ENCODE assay signal across 8 mouse cellular contexts in genomic region chr9:107624951-107625350, GRCm38 (mm10). TPM values are rescaled to one million over a fixed set of nuclear protein-coding genes. Genes with fewer than 3 reads are reported as not detected.
DNase-seq lines count a peak whose midpoint lies in the region; ATAC-seq and TF ChIP-seq lines count a peak whose summit lies in the region.

No protein-coding gene starts in this region.

- intact Hi-C loops in left cerebral cortex, postnatal 10 days (cut with DNase I) = no loop called here

- peak overlapping the region; percentile 69; the same call in 1 of the 2 replicates for H3K27ac ChIP-seq in kidney, embryonic 16.5 days (ENCODE audit: low read length)
- H3K27ac ChIP-seq in embryonic facial prominence, embryonic 10.5 days (replicated peaks) = peak overlapping the region; percentile 96; the same call in 1 of the 2 replicates
- H3K27ac ChIP-seq in hindbrain, embryonic 16.5 days (ENCODE audit: low read depth, low read length) = 0 out of 2 replicates have a peak overlapping the region, but pooled peaks have one; percentile 25
- H3K27ac ChIP-seq in midbrain, postnatal 0 days (ENCODE audit: low read depth, low read length) = peak overlapping the region; percentile 95; the same call in 1 of the 2 replicates

- no peak overlapping the region for H3K4me3 ChIP-seq in kidney, embryonic 16.5 days (ENCODE audit: low read length)
- H3K4me3 ChIP-seq in embryonic facial prominence, embryonic 10.5 days = peak overlapping the region; percentile 15; the same call in 1 of the 2 replicates
- H3K4me3 ChIP-seq in hindbrain, embryonic 16.5 days (ENCODE audit: low read length) = no peak overlapping the region
- H3K4me3 ChIP-seq in midbrain, postnatal 0 days (ENCODE audit: low read depth, low read length) = no peak overlapping the region

- no peak for DNase-seq in kidney, postnatal 10 days
- no peak for DNase-seq in embryonic facial prominence, embryonic 10.5 days (ENCODE audit: low spot score)
- no peak for DNase-seq in midbrain, postnatal 0 days (ENCODE audit: low spot score)
- no peak for DNase-seq in right cerebral cortex, postnatal 14 days
- no peak for DNase-seq in kidney, postnatal 36 days
- no peak for DNase-seq in left cerebral cortex, postnatal 10 days (ENCODE audit: extremely low spot score in 1 of 2, low spot score in 2 of 2)

- 80% methylated on average over 3 of the region's 3 CpGs for WGBS in kidney, embryonic 16.5 days
- WGBS in embryonic facial prominence, embryonic 10.5 days = 90% methylated on average over 3 of the region's 3 CpGs
- WGBS in hindbrain, embryonic 16.5 days = 70% methylated on average over 3 of the region's 3 CpGs
- WGBS in midbrain, postnatal 0 days = 74% methylated on average over 3 of the region's 3 CpGs

- H3K27me3 ChIP-seq in kidney, embryonic 16.5 days (ENCODE audit: insufficient read depth, low read length) = no peaks in the 10 kb centered on the region
- no peaks in the 10 kb centered on the region for H3K27me3 ChIP-seq in embryonic facial prominence, embryonic 10.5 days (replicated peaks; ENCODE audit: low read depth, poor library complexity, severe bottlenecking)
- H3K27me3 ChIP-seq in hindbrain, embryonic 16.5 days (replicated peaks; ENCODE audit: control insufficient read depth, insufficient read depth, low read length) = no peaks in the 10 kb centered on the region
- H3K27me3 ChIP-seq in midbrain, postnatal 0 days (ENCODE audit: insufficient read depth, low read length) = no peaks in the 10 kb centered on the region

- H3K4me2 ChIP-seq in kidney, embryonic 16.5 days (replicated peaks; ENCODE audit: low read depth, low read length) = no peak overlapping the region
- H3K4me2 ChIP-seq in hindbrain, embryonic 16.5 days (ENCODE audit: low read length) = no peak overlapping the region
- H3K4me2 ChIP-seq in midbrain, postnatal 0 days (ENCODE audit: low read depth, low read length, poor library complexity, severe bottlenecking) = no peak overlapping the region

- H3K36me3 ChIP-seq in kidney, embryonic 16.5 days (ENCODE audit: insufficient read depth, low read length) = peaks cover 17% of the 10 kb centered on the region
- H3K36me3 ChIP-seq in embryonic facial prominence, embryonic 10.5 days (replicated peaks) = peaks cover 81% of the 10 kb centered on the region
- H3K36me3 ChIP-seq in hindbrain, embryonic 16.5 days (ENCODE audit: control insufficient read depth, insufficient read depth, low read length) = peaks cover 4% of the 10 kb centered on the region; the same call in 1 of the 2 replicates
- peaks cover 17% of the 10 kb centered on the region for H3K36me3 ChIP-seq in midbrain, postnatal 0 days (ENCODE audit: insufficient read depth, low read length)

- H3K9ac ChIP-seq in kidney, embryonic 16.5 days (replicated peaks; ENCODE audit: low read length) = no peak overlapping the region
- H3K9ac ChIP-seq in hindbrain, embryonic 16.5 days (ENCODE audit: low read depth, low read length) = no peak overlapping the region
- no peak overlapping the region for H3K9ac ChIP-seq in midbrain, postnatal 0 days (replicated peaks; ENCODE audit: low read length, poor library complexity, severe bottlenecking)

- no peak for ATAC-seq in kidney, embryonic 16.5 days (ENCODE audit: low FRiP score, low TSS enrichment)
- ATAC-seq in hindbrain, embryonic 16.5 days = no peak
- ATAC-seq in midbrain, postnatal 0 days (ENCODE audit: low FRiP score) = no peak

- no peaks in the 10 kb centered on the region for H3K9me3 ChIP-seq in kidney, embryonic 16.5 days (ENCODE audit: low read length)
- H3K9me3 ChIP-seq in embryonic facial prominence, embryonic 10.5 days = no peaks in the 10 kb centered on the region
- H3K9me3 ChIP-seq in hindbrain, embryonic 16.5 days (ENCODE audit: control insufficient read depth, low read length) = no peaks in the 10 kb centered on the region
- no peaks in the 10 kb centered on the region for H3K9me3 ChIP-seq in midbrain, postnatal 0 days (ENCODE audit: low read length)

- no peak for TF ChIP-seq CTCF in midbrain, postnatal 0 days (IDR thresholded peaks at IDR 0.05)

- peaks cover 57% of the 10 kb centered on the region for H3K4me1 ChIP-seq in kidney, embryonic 16.5 days (ENCODE audit: insufficient read depth, low read length)
- H3K4me1 ChIP-seq in embryonic facial prominence, embryonic 10.5 days = peaks cover 55% of the 10 kb centered on the region
- H3K4me1 ChIP-seq in hindbrain, embryonic 16.5 days (ENCODE audit: control insufficient read depth, insufficient read depth, low read depth, low read length) = peaks cover 46% of the 10 kb centered on the region
- peaks cover 31% of the 10 kb centered on the region for H3K4me1 ChIP-seq in midbrain, postnatal 0 days (ENCODE audit: insufficient read depth, low read length)

RNA-seq across cellular contexts. Expression of gene Gnai2, which starts 10.2 kb away (rescaled TPM):
- 447 and 455 TPM in 2 replicates for polyA plus RNA-seq in kidney, embryonic 16.5 days (2015; fragmentation: Nextera tagmentation; extraction: Ambion mirVana)
- 334 and 363 TPM in 2 replicates for polyA plus RNA-seq in embryonic facial prominence, embryonic 10.5 days (2016; fragmentation: Nextera tagmentation; extraction: Ambion mirVana)
- polyA plus RNA-seq in hindbrain, embryonic 16.5 days (2015; fragmentation: Nextera tagmentation; extraction: Ambion mirVana) = 302 and 317 TPM in 2 replicates
- total RNA-seq in midbrain, postnatal 0 days (2014; rRNA removed) = 224 and 241 TPM in 2 replicates
- polyA plus RNA-seq in midbrain, postnatal 0 days (2015; fragmentation: Nextera tagmentation; extraction: Ambion mirVana) = 260 and 264 TPM in 2 replicates
- 100 to 1,000 TPM; 229 to 244 TPM for total RNA-seq in left cerebral cortex, postnatal 10 days (2021)

RNA-seq across cellular contexts. Expression of gene Sema3b, which starts 15.9 kb away (rescaled TPM):
- 31.3 TPM in 2 replicates for polyA plus RNA-seq in kidney, embryonic 16.5 days (2015; fragmentation: Nextera tagmentation; extraction: Ambion mirVana)
- polyA plus RNA-seq in embryonic facial prominence, embryonic 10.5 days (2016; fragmentation: Nextera tagmentation; extraction: Ambion mirVana) = 2.7 TPM in 2 replicates
- polyA plus RNA-seq in hindbrain, embryonic 16.5 days (2015; fragmentation: Nextera tagmentation; extraction: Ambion mirVana) = 5.6 and 7.0 TPM in 2 replicates
- 5.7 and 16.7 TPM in 2 replicates for total RNA-seq in midbrain, postnatal 0 days (2014; rRNA removed)
- polyA plus RNA-seq in midbrain, postnatal 0 days (2015; fragmentation: Nextera tagmentation; extraction: Ambion mirVana) = 4.0 and 5.1 TPM in 2 replicates
- total RNA-seq in left cerebral cortex, postnatal 10 days (2021) = 1 to 10 TPM; 2.7 to 2.9 TPM

RNA-seq across cellular contexts. Expression of gene Ifrd2, which starts 37.5 kb away (rescaled TPM):
- polyA plus RNA-seq in kidney, embryonic 16.5 days (2015; fragmentation: Nextera tagmentation; extraction: Ambion mirVana) = 60.7 and 64.3 TPM in 2 replicates
- polyA plus RNA-seq in embryonic facial prominence, embryonic 10.5 days (2016; fragmentation: Nextera tagmentation; extraction: Ambion mirVana) = 59.7 and 72.1 TPM in 2 replicates
- polyA plus RNA-seq in hindbrain, embryonic 16.5 days (2015; fragmentation: Nextera tagmentation; extraction: Ambion mirVana) = 13.5 and 16.9 TPM in 2 replicates
- total RNA-seq in midbrain, postnatal 0 days (2014; rRNA removed) = 8.4 and 8.9 TPM in 2 replicates
- polyA plus RNA-seq in midbrain, postnatal 0 days (2015; fragmentation: Nextera tagmentation; extraction: Ambion mirVana) = 6.5 and 7.5 TPM in 2 replicates
- 10 to 100 TPM; 10.1 to 12.5 TPM for total RNA-seq in left cerebral cortex, postnatal 10 days (2021)

RNA-seq across cellular contexts. Expression of gene Hyal3, which starts 44.3 kb away (rescaled TPM):
- polyA plus RNA-seq in kidney, embryonic 16.5 days (2015; fragmentation: Nextera tagmentation; extraction: Ambion mirVana) = 1.3 and 1.6 TPM in 2 replicates
- 0.48 and 0.96 TPM in 2 replicates for polyA plus RNA-seq in embryonic facial prominence, embryonic 10.5 days (2016; fragmentation: Nextera tagmentation; extraction: Ambion mirVana)
- polyA plus RNA-seq in hindbrain, embryonic 16.5 days (2015; fragmentation: Nextera tagmentation; extraction: Ambion mirVana) = 2.7 and 2.9 TPM in 2 replicates
- 1.1 and 4.3 TPM in 2 replicates for total RNA-seq in midbrain, postnatal 0 days (2014; rRNA removed)
- 1.8 and 2.2 TPM in 2 replicates for polyA plus RNA-seq in midbrain, postnatal 0 days (2015; fragmentation: Nextera tagmentation; extraction: Ambion mirVana)
- total RNA-seq in left cerebral cortex, postnatal 10 days (2021) = 1 to 10 TPM in 1 of 2 experiments, under 1 TPM in 1; 0.99 to 1.4 TPM

RNA-seq across cellular contexts. Expression of gene Slc38a3, which starts 44.4 kb away (rescaled TPM):
- polyA plus RNA-seq in kidney, embryonic 16.5 days (2015; fragmentation: Nextera tagmentation; extraction: Ambion mirVana) = 12.4 and 12.9 TPM in 2 replicates
- polyA plus RNA-seq in embryonic facial prominence, embryonic 10.5 days (2016; fragmentation: Nextera tagmentation; extraction: Ambion mirVana) = 5.6 and 6.6 TPM in 2 replicates
- 53.2 and 55.0 TPM in 2 replicates for polyA plus RNA-seq in hindbrain, embryonic 16.5 days (2015; fragmentation: Nextera tagmentation; extraction: Ambion mirVana)
- 70.0 and 94.5 TPM in 2 replicates for total RNA-seq in midbrain, postnatal 0 days (2014; rRNA removed)
- polyA plus RNA-seq in midbrain, postnatal 0 days (2015; fragmentation: Nextera tagmentation; extraction: Ambion mirVana) = 37.6 and 44.6 TPM in 2 replicates
- 10 to 100 TPM; 84.1 to 90.3 TPM for total RNA-seq in left cerebral cortex, postnatal 10 days (2021)

Comparison
In these comparisons a context has a peak if more than half of its experiments do, and no peak if none do; other contexts are left out.
1. H3K27ac ChIP-seq: peak in every context shown above with its lines; median percentile 96 in embryonic facial prominence, embryonic 10.5 days; 95 in midbrain, postnatal 0 days; 69 in kidney, embryonic 16.5 days; 25 in hindbrain, embryonic 16.5 days.